Mouse (Mus musculus) activated CD4-positive, CD25-positive, alpha-beta regulatory T cell, adult 4 months (primary cell): ENCODE results near the gene Sdk1. TPM values are rescaled to one million over a fixed set of nuclear protein-coding genes. Genes with fewer than 3 reads are reported as not detected.

Experiments
- ATAC-seq: one replicate; pipeline ENCODE4 v1.8.0; 2017
- polyA plus RNA-seq, 2 experiments: library from polyadenylated mRNA; unstranded; fragments of 100-300 nt; shearing (Covaris generic); gene quantifications; one replicate each; pipeline ENCODE4 v1.2.1; 2017

The Sdk1 gene
- polyA plus RNA-seq, 2 experiments from 2014 or later, result 0.19 TPM; not detected in 1

GRCm38 (mm10) chr5:142022877-142023580 is 781.7 kb downstream of the Sdk1 start:
- ATAC-seq, result no peak

GRCm38 (mm10) chr5:142024448-142024847 is 783.2 kb downstream of the Sdk1 start:
- ATAC-seq, result no peak

- ATAC-seq, result no peak
These were observed 795.2 kb downstream of the Sdk1 start for GRCm38 (mm10) chr5:142036536-142036935.

GRCm38 (mm10) chr5:142039236-142039635 is 797.9 kb downstream of the Sdk1 start:
- ATAC-seq, result no peak

GRCm38 (mm10) chr5:142039891-142040530 is 798.7 kb downstream of the Sdk1 start:
- peak; percentile 63 for ATAC-seq

- ATAC-seq, result no peak
These were observed 800.0 kb downstream of the Sdk1 start for GRCm38 (mm10) chr5:142041226-142041802.

GRCm38 (mm10) chr5:142061781-142062180 is 820.5 kb downstream of the Sdk1 start:
- ATAC-seq, result no peak

GRCm38 (mm10) chr5:142071322-142071721 is 830.0 kb downstream of the Sdk1 start:
- no peak for ATAC-seq

GRCm38 (mm10) chr5:142073901-142074300 is 832.6 kb downstream of the Sdk1 start:
- ATAC-seq, result no peak

GRCm38 (mm10) chr5:142074561-142075500 is 833.5 kb downstream of the Sdk1 start:
- no peak for ATAC-seq

- no peak for ATAC-seq
These were observed 839.4 kb downstream of the Sdk1 start for GRCm38 (mm10) chr5:142080661-142081060.

- ATAC-seq, result no peak
These were observed 839.8 kb downstream of the Sdk1 start for GRCm38 (mm10) chr5:142081076-142081475.

GRCm38 (mm10) chr5:142096377-142096841 is 855.1 kb downstream of the Sdk1 start:
- no peak for ATAC-seq

GRCm38 (mm10) chr5:142100176-142100575 is 858.9 kb downstream of the Sdk1 start:
- ATAC-seq, result no peak

GRCm38 (mm10) chr5:142107434-142107833 is 866.1 kb downstream of the Sdk1 start:
- no peak for ATAC-seq

- ATAC-seq, result no peak
These were observed 870.7 kb downstream of the Sdk1 start for GRCm38 (mm10) chr5:142111989-142112388.

- no peak for ATAC-seq
These were observed 872.2 kb downstream of the Sdk1 start for GRCm38 (mm10) chr5:142113210-142114175.

GRCm38 (mm10) chr5:142127779-142128178 is 886.5 kb downstream of the Sdk1 start:
- no peak for ATAC-seq

GRCm38 (mm10) chr5:142128181-142128611 is 886.9 kb downstream of the Sdk1 start:
- ATAC-seq, result no peak

GRCm38 (mm10) chr5:142130004-142130403 is 888.7 kb downstream of the Sdk1 start:
- no peak for ATAC-seq

GRCm38 (mm10) chr5:142139978-142140377 is 898.7 kb downstream of the Sdk1 start:
- no peak for ATAC-seq
